Mouse (Mus musculus): ENCODE measurements around the gene 4933405L10Rik. TPM values are rescaled to one million over a fixed set of nuclear protein-coding genes. Genes with fewer than 3 reads are reported as not detected.
A peak's percentile ranks its signal among the peaks of the same experiment; 100 is the strongest.

The 4933405L10Rik gene
- not detected in 2 replicates for polyA plus RNA-seq (2016; fragmentation: Nextera tagmentation; extraction: Ambion mirVana)

- WGBS = 1% methylated on average over 55 of the region's 55 CpGs
- H3K4me1 ChIP-seq = peaks cover 21% of the 10 kb centered on the region
- H3K4me3 ChIP-seq = peak within 1 kb of the TSS; percentile 79
- H3K9me3 ChIP-seq = no peaks in the 10 kb centered on the region
- H3K36me3 ChIP-seq = peaks cover 19% of the 10 kb centered on the region
- H3K27me3 ChIP-seq (ENCODE audit: insufficient read depth, poor library complexity, severe bottlenecking) = no peaks in the 10 kb centered on the region
- peak within 1 kb of the TSS; percentile 84 for H3K27ac ChIP-seq
- peak; percentile 95 for DNase-seq (ENCODE audit: low spot score)
These were observed at the start of gene 4933405L10Rik, which contains the start of gene Enkd1 for GRCm38 (mm10) chr8:105707498-105708403. TSS of gene 4933405L10Rik (plus strand) at chr8:105707655. TSS of gene Enkd1 (minus strand) at chr8:105708210.

DNA sequence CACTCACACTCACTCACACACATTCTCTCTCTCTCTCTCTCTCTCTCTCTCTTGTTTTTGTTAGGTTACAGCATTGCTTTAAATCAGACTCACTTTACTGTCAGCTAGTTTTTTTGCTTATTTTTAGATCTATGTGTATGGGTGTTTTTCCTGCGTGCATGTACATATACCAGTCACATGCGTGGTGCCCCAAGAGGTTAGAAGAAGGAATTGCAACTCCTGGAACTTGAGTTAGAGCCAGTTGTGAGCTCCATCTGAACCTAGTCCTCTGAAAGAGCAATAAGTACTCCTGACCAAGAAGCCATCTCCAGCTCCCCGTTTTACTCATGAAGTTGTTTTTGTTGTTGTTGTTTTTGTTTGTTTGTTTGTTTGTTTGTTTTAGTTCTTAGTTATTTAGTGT lies 46.3 kb upstream of the 4933405L10Rik start:
- Histone ChIP-seq H3K27ac (no peak overlapping the region), H3K4me3 (no peak overlapping the region), H3K9me3 (no peaks in the 10 kb centered on the region), H3K36me3 (peaks cover 40% of the 10 kb centered on the region), H3K27me3 (ENCODE audit: insufficient read depth, poor library complexity, severe bottlenecking) (no peaks in the 10 kb centered on the region), H3K4me1 (no peaks in the 10 kb centered on the region)
- WGBS = 85% methylated on average over 3 of the region's 3 CpGs
- DNase-seq (ENCODE audit: low spot score) = no peak

DNA sequence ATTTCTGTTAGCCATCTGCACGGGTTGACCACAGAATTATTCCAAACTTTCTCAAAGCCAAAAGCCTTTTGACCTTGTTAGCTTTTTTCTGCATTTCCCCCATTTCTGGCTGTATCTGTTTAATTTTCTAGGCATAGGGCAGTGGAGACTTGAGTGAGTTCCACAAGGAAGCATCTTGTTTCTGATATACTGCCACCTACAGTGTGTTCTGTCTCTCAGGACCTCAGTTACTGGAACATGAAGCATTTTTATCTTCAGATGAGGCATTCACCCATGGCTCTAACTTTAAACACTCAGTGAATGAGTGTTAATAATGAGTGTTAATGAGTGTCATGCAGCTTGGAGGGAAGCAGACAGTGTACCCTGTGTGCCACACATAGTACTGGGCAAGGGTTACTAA lies 29.6 kb upstream of the 4933405L10Rik start:
- peaks cover 97% of the 10 kb centered on the region for H3K36me3 ChIP-seq
- H3K27me3 ChIP-seq (ENCODE audit: insufficient read depth, poor library complexity, severe bottlenecking) = no peaks in the 10 kb centered on the region
- DNase-seq (ENCODE audit: low spot score) = no peak
- no peak overlapping the region for H3K4me3 ChIP-seq
- no peaks in the 10 kb centered on the region for H3K4me1 ChIP-seq
- WGBS = 88% methylated on average over 1 of the region's 1 CpGs
- H3K9me3 ChIP-seq = no peaks in the 10 kb centered on the region
- H3K27ac ChIP-seq = no peak overlapping the region

DNA sequence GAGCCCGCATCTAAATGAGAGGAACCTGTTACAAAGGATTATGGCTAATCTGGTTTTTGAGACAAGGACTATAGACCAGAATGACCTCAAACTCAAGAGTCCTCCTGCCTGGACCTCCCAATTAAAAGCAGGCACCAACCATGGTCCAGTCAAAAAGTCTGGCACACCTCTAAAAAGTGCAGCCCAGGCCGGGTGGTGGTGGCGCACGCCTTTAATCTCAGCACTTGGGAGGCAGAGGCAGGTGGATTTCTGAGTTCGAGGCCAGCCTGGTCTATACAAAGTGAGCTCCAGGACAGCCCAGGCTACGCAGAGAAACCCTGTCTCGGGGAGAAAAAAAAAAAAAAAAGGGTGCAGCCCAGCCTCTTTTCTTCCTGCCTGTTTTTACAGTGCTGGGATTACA lies 22.1 kb upstream of the 4933405L10Rik start:
- no peak for DNase-seq (ENCODE audit: low spot score)
- H3K9me3 ChIP-seq = no peaks in the 10 kb centered on the region
- H3K36me3 ChIP-seq = peaks cover 38% of the 10 kb centered on the region
- WGBS = 78% methylated on average over 7 of the region's 7 CpGs
- H3K4me3 ChIP-seq = peak overlapping the region; percentile 41; the same call in 1 of the 2 replicates
- peaks cover 31% of the 10 kb centered on the region for H3K4me1 ChIP-seq
- H3K27ac ChIP-seq = no peak overlapping the region
- H3K27me3 ChIP-seq (ENCODE audit: insufficient read depth, poor library complexity, severe bottlenecking) = peaks cover 20% of the 10 kb centered on the region; the same call in 1 of the 2 replicates

DNA sequence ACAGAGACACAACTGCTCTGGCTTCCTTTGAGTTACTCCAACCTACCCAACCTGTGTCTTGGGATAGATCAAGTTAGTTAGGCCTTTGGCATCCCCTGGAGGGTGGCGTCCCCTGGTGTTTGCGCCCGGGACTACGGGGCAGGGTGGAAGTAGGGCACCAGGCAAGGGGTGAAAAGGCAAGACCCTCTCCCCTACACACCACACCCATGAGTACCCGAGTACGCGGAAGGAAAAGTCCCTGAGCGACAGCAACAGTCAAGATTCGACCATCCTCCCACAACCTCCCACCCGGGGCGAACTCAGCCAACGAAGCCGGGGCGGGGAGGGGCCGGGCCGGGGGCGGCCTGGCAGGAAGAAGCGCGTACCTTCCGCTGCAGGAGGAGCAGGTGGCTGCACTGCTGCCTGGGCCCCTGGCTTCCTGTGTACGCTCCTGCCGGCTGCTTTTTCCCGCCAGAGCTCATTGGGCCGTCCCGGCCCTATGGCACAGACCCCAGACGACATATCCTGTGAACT lies 21.6 kb upstream of the 4933405L10Rik start, which contains the start of gene Carmil2:
Gene Carmil2, plus strand, starts transcription at position 479 of the 513 bp plus-strand sequence.
- 11% methylated on average over 26 of the region's 26 CpGs for WGBS
- H3K9me3 ChIP-seq = no peaks in the 10 kb centered on the region
- no peak for DNase-seq (ENCODE audit: low spot score)
- peaks cover 20% of the 10 kb centered on the region; the same call in 1 of the 2 replicates for H3K27me3 ChIP-seq (ENCODE audit: insufficient read depth, poor library complexity, severe bottlenecking)
- H3K27ac ChIP-seq = no peak within 1 kb of the TSS
- peaks cover 31% of the 10 kb centered on the region for H3K4me1 ChIP-seq
- peaks cover 33% of the 10 kb centered on the region for H3K36me3 ChIP-seq
- H3K4me3 ChIP-seq = peak within 1 kb of the TSS; percentile 41

GRCm38 (mm10) chr8:105686551-105686950 lies 20.9 kb upstream of the 4933405L10Rik start:
- Histone ChIP-seq H3K36me3 (peaks cover 26% of the 10 kb centered on the region), H3K4me3 (peak overlapping the region; percentile 41; the same call in 1 of the 2 replicates), H3K4me1 (peaks cover 31% of the 10 kb centered on the region), H3K27me3 (ENCODE audit: insufficient read depth, poor library complexity, severe bottlenecking) (peaks cover 20% of the 10 kb centered on the region; the same call in 1 of the 2 replicates), H3K9me3 (no peaks in the 10 kb centered on the region), H3K27ac (no peak overlapping the region)
- DNase-seq (ENCODE audit: low spot score) = no peak
- WGBS = 71% methylated on average over 6 of the region's 6 CpGs

DNA sequence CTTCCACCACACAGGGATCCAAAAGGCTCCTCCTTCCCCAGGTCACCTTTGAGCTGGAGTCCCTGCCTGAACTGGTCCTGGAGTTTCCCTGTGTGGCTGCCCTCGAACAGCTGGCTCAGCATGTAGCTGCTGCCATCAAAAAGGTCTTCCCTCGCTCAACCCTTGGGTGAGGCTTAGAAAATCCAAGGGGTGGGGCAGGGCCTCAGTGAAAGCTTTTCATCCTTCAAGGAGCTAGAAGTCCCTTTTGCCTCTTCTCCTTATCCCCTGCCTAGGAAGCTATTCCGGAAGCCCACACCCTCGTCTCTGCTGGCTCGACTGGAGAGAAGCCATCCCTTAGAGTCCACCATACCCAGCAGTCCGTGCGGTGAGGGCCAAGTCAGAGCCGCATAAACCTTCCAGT lies 19.9 kb upstream of the 4933405L10Rik start:
- no peak for DNase-seq (ENCODE audit: low spot score)
- Histone ChIP-seq H3K9me3 (no peaks in the 10 kb centered on the region), H3K4me1 (peaks cover 31% of the 10 kb centered on the region), H3K36me3 (peaks cover 16% of the 10 kb centered on the region), H3K27ac (no peak overlapping the region), H3K4me3 (no peak overlapping the region), H3K27me3 (ENCODE audit: insufficient read depth, poor library complexity, severe bottlenecking) (peaks cover 20% of the 10 kb centered on the region; the same call in 1 of the 2 replicates)
- 65% methylated on average over 8 of the region's 8 CpGs for WGBS

DNA sequence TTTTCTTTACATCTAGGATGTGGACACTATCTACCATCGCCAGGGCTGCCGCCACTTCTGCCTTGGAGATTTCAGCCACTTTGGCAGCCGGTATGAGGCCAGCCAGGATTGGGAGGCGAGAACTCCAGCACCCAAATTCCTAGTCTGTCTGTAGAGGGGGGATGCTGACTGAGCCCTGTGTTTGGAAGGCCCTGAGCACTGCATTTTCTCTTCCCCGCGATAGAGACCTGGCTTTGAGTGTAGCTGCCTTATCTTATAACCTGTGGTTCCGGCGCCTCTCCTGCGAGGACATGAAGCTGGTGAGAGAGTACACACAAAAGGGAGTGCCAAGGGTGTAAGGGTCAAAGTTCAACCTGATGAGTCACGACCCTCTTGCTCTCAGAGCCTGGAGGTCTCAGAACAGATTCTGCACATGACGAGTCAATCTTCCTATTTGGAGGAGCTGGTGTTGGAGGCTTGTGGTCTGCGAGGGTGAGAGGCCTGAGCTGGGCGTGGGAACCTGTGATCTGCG lies 19.2 kb upstream of the 4933405L10Rik start:
- 41% methylated on average over 14 of the region's 14 CpGs for WGBS
- DNase-seq (ENCODE audit: low spot score) = no peak
- Histone ChIP-seq H3K27me3 (ENCODE audit: insufficient read depth, poor library complexity, severe bottlenecking) (peaks cover 26% of the 10 kb centered on the region), H3K4me1 (peaks cover 31% of the 10 kb centered on the region), H3K36me3 (peaks cover 14% of the 10 kb centered on the region), H3K9me3 (0 out of 2 replicates have a peak, but pooled peaks cover 3% of the 10 kb centered on the region), H3K27ac (no peak overlapping the region), H3K4me3 (no peak overlapping the region; the same call in 1 of the 2 replicates)

GRCm38 (mm10) chr8:105689256-105689982 lies 18.0 kb upstream of the 4933405L10Rik start:
- DNase-seq (ENCODE audit: low spot score) = no peak
- Histone ChIP-seq H3K27ac (no peak overlapping the region), H3K4me3 (no peak overlapping the region), H3K9me3 (0 out of 2 replicates have a peak, but pooled peaks cover 3% of the 10 kb centered on the region), H3K36me3 (peaks cover 5% of the 10 kb centered on the region), H3K4me1 (peaks cover 40% of the 10 kb centered on the region), H3K27me3 (ENCODE audit: insufficient read depth, poor library complexity, severe bottlenecking) (peaks cover 32% of the 10 kb centered on the region)
- WGBS = 54% methylated on average over 35 of the region's 35 CpGs

DNA sequence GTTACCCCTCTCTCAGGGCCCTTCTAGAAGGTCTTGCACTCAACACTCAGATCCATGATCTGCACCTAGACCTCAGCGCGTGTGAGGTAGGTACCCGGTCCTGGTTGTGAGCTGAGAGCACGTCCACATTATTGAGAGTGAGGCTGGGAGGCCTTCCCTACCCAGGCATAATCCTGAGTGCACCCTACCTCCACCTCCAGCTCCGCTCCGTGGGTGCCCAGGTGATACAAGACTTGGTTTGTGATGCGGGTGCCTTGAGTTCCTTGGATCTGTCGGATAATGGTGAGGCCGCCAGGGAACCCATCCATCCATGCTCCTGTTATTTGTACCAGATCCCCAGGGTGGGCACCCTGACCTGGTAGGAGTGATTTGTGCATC lies 17.5 kb upstream of the 4933405L10Rik start:
- H3K4me1 ChIP-seq = peaks cover 45% of the 10 kb centered on the region
- DNase-seq (ENCODE audit: low spot score) = no peak
- H3K36me3 ChIP-seq = peaks cover 5% of the 10 kb centered on the region
- 0 out of 2 replicates have a peak, but pooled peaks cover 3% of the 10 kb centered on the region for H3K9me3 ChIP-seq
- H3K4me3 ChIP-seq = no peak overlapping the region
- no peak overlapping the region for H3K27ac ChIP-seq
- WGBS = 83% methylated on average over 9 of the region's 9 CpGs
- peaks cover 38% of the 10 kb centered on the region for H3K27me3 ChIP-seq (ENCODE audit: insufficient read depth, poor library complexity, severe bottlenecking)

DNA sequence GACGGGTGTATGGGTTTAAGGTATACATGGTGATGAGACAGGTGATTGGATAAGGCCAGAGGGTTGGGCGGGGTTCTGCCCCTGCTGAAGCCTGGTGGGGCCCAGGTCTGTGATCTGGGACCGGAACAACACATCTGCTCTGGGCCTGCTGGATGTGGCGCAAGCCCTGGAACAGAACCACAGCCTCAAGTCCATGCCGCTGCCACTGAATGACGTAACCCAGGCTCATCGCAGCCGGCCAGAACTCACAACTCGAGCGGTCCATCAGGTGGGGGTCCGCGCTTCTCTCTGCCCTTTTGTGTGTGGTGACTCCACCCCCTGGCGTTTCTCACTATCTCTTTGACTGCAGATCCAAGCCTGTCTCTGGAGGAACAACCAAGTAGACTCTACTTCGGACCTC lies 16.5 kb upstream of the 4933405L10Rik start:
- no peak overlapping the region for H3K4me3 ChIP-seq
- H3K4me1 ChIP-seq = peaks cover 38% of the 10 kb centered on the region
- 0 out of 2 replicates have a peak, but pooled peaks cover 3% of the 10 kb centered on the region for H3K9me3 ChIP-seq
- H3K36me3 ChIP-seq = peaks cover 8% of the 10 kb centered on the region
- H3K27me3 ChIP-seq (ENCODE audit: insufficient read depth, poor library complexity, severe bottlenecking) = peaks cover 45% of the 10 kb centered on the region
- DNase-seq (ENCODE audit: low spot score) = no peak
- no peak overlapping the region for H3K27ac ChIP-seq
- 72% methylated on average over 14 of the region's 14 CpGs for WGBS

- H3K27ac ChIP-seq = no peak overlapping the region
- 92% methylated on average over 11 of the region's 11 CpGs for WGBS
- peak; percentile 75 for DNase-seq (ENCODE audit: low spot score)
- no peak overlapping the region for H3K4me3 ChIP-seq
- H3K27me3 ChIP-seq (ENCODE audit: insufficient read depth, poor library complexity, severe bottlenecking) = peaks cover 45% of the 10 kb centered on the region
- H3K9me3 ChIP-seq = 0 out of 2 replicates have a peak, but pooled peaks cover 3% of the 10 kb centered on the region
- peaks cover 29% of the 10 kb centered on the region for H3K4me1 ChIP-seq
- H3K36me3 ChIP-seq = peaks cover 17% of the 10 kb centered on the region
These were observed 14.8 kb upstream of the 4933405L10Rik start for GRCm38 (mm10) chr8:105692449-105693182.
